Mouse (Mus musculus) lung, adult 2 months (tissue): ENCODE data around the gene Hpcal1.

ENCODE experiments used
- CTCF ChIP-seq: fragments of 200-500 bp; IDR thresholded peaks from 2 replicates; pipeline ENCODE4 v1.5.1; 2011; ENCODE audit warnings: mild to moderate bottlenecking, low read length, control low read depth; ENCODE audit not compliant: insufficient read depth
- POLR2A ChIP-seq: fragments of 200-500 bp; IDR thresholded peaks from 2 replicates; pipeline ENCODE4 v1.6.1; 2011; ENCODE audit warnings: low read depth, mild to moderate bottlenecking, control low read depth, low read length, borderline replicate concordance; ENCODE audit errors: extremely low read depth

- no peak for TF ChIP-seq POLR2A
- no peak for TF ChIP-seq CTCF
These were observed 37.4 kb upstream of the Hpcal1 start for GRCm38 (mm10) chr12:17653051-17653783.
